Mouse (Mus musculus) embryonic facial prominence, embryonic 11.5 days (tissue): ENCODE measurements at regions not wholly inside any gene's neighbourhood (a gene's known extent, or its start where the extent isn't known, plus 50 kb on each side); places are given as distances from the start of the nearest gene placed in this dataset.

Experiments used
- ATAC-seq: fragments of 200-750 bp; cut with Nextera tagmentation; replicated peaks from 2 replicates; pipeline ENCODE4 v1.8.0; 2017; ENCODE audit warnings: low read depth; ENCODE audit not compliant: insufficient number of reproducible peaks, low FRiP score, low TSS enrichment
- DNase-seq: peaks from one replicate; pipeline ENCODE4 v3.0.0-alpha.2; 2015; ENCODE audit warnings: low spot score
- H3K27ac ChIP-seq: fragments of 300-500 bp; sonication (generic); replicated peaks from 2 replicates; pipeline ENCODE4 v1.5.1; 2014; ENCODE audit warnings: mild to moderate bottlenecking, low read depth, low read length, control low read depth
- H3K27me3 ChIP-seq: fragments of 300-500 bp; sonication (generic); 2 replicates; pipeline ENCODE4 v1.6.1; 2014; ENCODE audit warnings: mild to moderate bottlenecking, low read length, moderate library complexity, mixed read lengths; ENCODE audit not compliant: control insufficient read depth, insufficient read depth
- H3K36me3 ChIP-seq: fragments of 300-500 bp; sonication (generic); replicated peaks from 2 replicates; pipeline ENCODE4 v1.6.1; 2014; ENCODE audit warnings: low read depth, mild to moderate bottlenecking, low read length, moderate library complexity, mixed read lengths; ENCODE audit not compliant: control insufficient read depth, insufficient read depth
- H3K4me1 ChIP-seq: fragments of 300-500 bp; sonication (generic); 2 replicates; pipeline ENCODE4 v1.6.1; 2014; ENCODE audit warnings: low read length, mixed read lengths; ENCODE audit not compliant: control insufficient read depth, insufficient read depth
- H3K4me2 ChIP-seq: fragments of 300-500 bp; sonication (generic); 2 replicates; pipeline ENCODE4 v1.6.1; 2014; ENCODE audit warnings: low read depth, mild to moderate bottlenecking, control low read depth, low read length, moderate library complexity
- H3K4me3 ChIP-seq: fragments of 300-500 bp; sonication (generic); 2 replicates; pipeline ENCODE4 v1.5.1; 2014; ENCODE audit warnings: low read depth, low read length, control low read depth
- H3K9ac ChIP-seq: fragments of 300-500 bp; sonication (generic); replicated peaks from 2 replicates; pipeline ENCODE4 v1.6.1; 2014; ENCODE audit warnings: mild to moderate bottlenecking, control low read depth, low read length
- H3K9me3 ChIP-seq: fragments of 300-500 bp; sonication (generic); replicated peaks from 2 replicates; pipeline ENCODE4 v1.6.1; 2016; ENCODE audit warnings: mild to moderate bottlenecking, low read length, inconsistent platforms, mixed read lengths; ENCODE audit not compliant: control insufficient read depth
- WGBS: fragments of 180-500 bp; shearing (Covaris S2); extraction: QIAGEN DNeasy Blood & Tissue Kit; methylation state at CpG from one replicate; pipeline ENCODE4 v1.1.7; 2014; 5-methylcytosine and 5-hydroxymethylcytosine counted together

GRCm38 (mm10) chr1:77820101-77820500 lies 305.2 kb upstream of the Epha4 start:
- 86% methylated on average over 2 of the region's 2 CpGs for whole genome bisulfite sequencing
- ATAC-seq (no peak), DNase-seq (no peak)
- Histone ChIP-seq H3K4me3 (no peak overlapping the region), H3K36me3 (no peaks in the 10 kb centered on the region), H3K4me2 (no peak overlapping the region), H3K9ac (no peak overlapping the region), H3K27ac (no peak overlapping the region), H3K4me1 (no peaks in the 10 kb centered on the region), H3K9me3 (no peaks in the 10 kb centered on the region), H3K27me3 (no peaks in the 10 kb centered on the region)

GRCm38 (mm10) chr1:77815451-77815850 lies 300.6 kb upstream of the Epha4 start:
- Histone ChIP-seq H3K27ac (no peak overlapping the region), H3K36me3 (no peaks in the 10 kb centered on the region), H3K9ac (no peak overlapping the region), H3K27me3 (no peaks in the 10 kb centered on the region), H3K4me1 (no peaks in the 10 kb centered on the region), H3K4me3 (no peak overlapping the region), H3K4me2 (no peak overlapping the region), H3K9me3 (no peaks in the 10 kb centered on the region)
- DNase-seq (no peak), ATAC-seq (no peak)
- WGBS = 97% methylated on average over 4 of the region's 4 CpGs

- no peak overlapping the region for H3K4me3 ChIP-seq
- H3K9me3 ChIP-seq = no peaks in the 10 kb centered on the region
- ATAC-seq (no peak), DNase-seq (no peak)
- H3K36me3 ChIP-seq = no peaks in the 10 kb centered on the region
- H3K27ac ChIP-seq = no peak overlapping the region
- no peak overlapping the region for H3K4me2 ChIP-seq
- H3K27me3 ChIP-seq = no peaks in the 10 kb centered on the region
- H3K9ac ChIP-seq = no peak overlapping the region
- H3K4me1 ChIP-seq = no peaks in the 10 kb centered on the region
Measured at GRCm38 (mm10) chr1:77811573-77811972, 296.7 kb upstream of the Epha4 start.

- H3K9ac ChIP-seq = no peak overlapping the region
- H3K4me1 ChIP-seq = no peaks in the 10 kb centered on the region
- ATAC-seq (no peak), DNase-seq (no peak)
- no peaks in the 10 kb centered on the region for H3K9me3 ChIP-seq
- no peak overlapping the region for H3K4me2 ChIP-seq
- no peak overlapping the region for H3K4me3 ChIP-seq
- H3K36me3 ChIP-seq = no peaks in the 10 kb centered on the region
- no peaks in the 10 kb centered on the region for H3K27me3 ChIP-seq
- 78% methylated on average over 6 of the region's 6 CpGs for WGBS
- H3K27ac ChIP-seq = no peak overlapping the region
Measured at GRCm38 (mm10) chr1:77790974-77791373, 276.1 kb upstream of the Epha4 start.

- ATAC-seq = no peak
- H3K9ac ChIP-seq = no peak overlapping the region
- WGBS = 76% methylated on average over 3 of the region's 3 CpGs
Measured at GRCm38 (mm10) chr1:77754326-77754725, 239.4 kb upstream of the Epha4 start.

GRCm38 (mm10) chr1:77748483-77749465 lies 233.9 kb upstream of the Epha4 start:
- Histone ChIP-seq H3K36me3 (no peaks in the 10 kb centered on the region), H3K4me1 (no peaks in the 10 kb centered on the region), H3K9me3 (no peaks in the 10 kb centered on the region), H3K4me2 (no peak overlapping the region), H3K9ac (no peak overlapping the region), H3K4me3 (no peak overlapping the region), H3K27me3 (no peaks in the 10 kb centered on the region), H3K27ac (no peak overlapping the region)
- ATAC-seq = no peak
- no peak for DNase-seq
- 66% methylated on average over 2 of the region's 2 CpGs for WGBS

More at GRCm38 (mm10) chr1:77754326-77754725, 239.4 kb upstream of the Epha4 start:
- no peak overlapping the region for H3K4me3 ChIP-seq
- no peak overlapping the region for H3K27ac ChIP-seq
- H3K4me2 ChIP-seq = no peak overlapping the region
- no peaks in the 10 kb centered on the region for H3K9me3 ChIP-seq
- no peaks in the 10 kb centered on the region for H3K36me3 ChIP-seq
- H3K27me3 ChIP-seq = no peaks in the 10 kb centered on the region
- H3K4me1 ChIP-seq = no peaks in the 10 kb centered on the region
- DNase-seq = no peak

GRCm38 (mm10) chr1:77732099-77732498 lies 217.2 kb upstream of the Epha4 start:
- no peaks in the 10 kb centered on the region for H3K27me3 ChIP-seq
- H3K9me3 ChIP-seq = no peaks in the 10 kb centered on the region
- no peaks in the 10 kb centered on the region for H3K36me3 ChIP-seq
- no peak overlapping the region for H3K27ac ChIP-seq
- no peak overlapping the region for H3K4me3 ChIP-seq
- DNase-seq (no peak), ATAC-seq (no peak)
- 89% methylated on average over 10 of the region's 10 CpGs for WGBS
- H3K9ac ChIP-seq = no peak overlapping the region
- H3K4me1 ChIP-seq = no peaks in the 10 kb centered on the region
- H3K4me2 ChIP-seq = no peak overlapping the region

GRCm38 (mm10) chr1:77727561-77727960 lies 212.7 kb upstream of the Epha4 start:
- H3K9me3 ChIP-seq = no peaks in the 10 kb centered on the region
- H3K4me2 ChIP-seq = no peak overlapping the region
- H3K4me3 ChIP-seq = no peak overlapping the region
- 90% methylated on average over 2 of the region's 2 CpGs for WGBS
- DNase-seq = no peak
- H3K27me3 ChIP-seq = no peaks in the 10 kb centered on the region
- H3K4me1 ChIP-seq = no peaks in the 10 kb centered on the region
- H3K36me3 ChIP-seq = no peaks in the 10 kb centered on the region
- ATAC-seq = no peak
- no peak overlapping the region for H3K27ac ChIP-seq
- no peak overlapping the region for H3K9ac ChIP-seq
